Mouse (Mus musculus) liver, postnatal 0 days (tissue): Measurements from ENCODE around the gene Best1.

Experiments
- CTCF ChIP-seq: sonication (generic); IDR thresholded peaks from 2 replicates; pipeline ENCODE4 v1.5.1; 2016; ENCODE audit warnings: antibody characterized with exemption, low read depth
- EP300 ChIP-seq: IDR thresholded peaks from 2 replicates; pipeline ENCODE4 v1.6.1; 2016; ENCODE audit warnings: antibody characterized with exemption, low read depth, mild to moderate bottlenecking

DNA sequence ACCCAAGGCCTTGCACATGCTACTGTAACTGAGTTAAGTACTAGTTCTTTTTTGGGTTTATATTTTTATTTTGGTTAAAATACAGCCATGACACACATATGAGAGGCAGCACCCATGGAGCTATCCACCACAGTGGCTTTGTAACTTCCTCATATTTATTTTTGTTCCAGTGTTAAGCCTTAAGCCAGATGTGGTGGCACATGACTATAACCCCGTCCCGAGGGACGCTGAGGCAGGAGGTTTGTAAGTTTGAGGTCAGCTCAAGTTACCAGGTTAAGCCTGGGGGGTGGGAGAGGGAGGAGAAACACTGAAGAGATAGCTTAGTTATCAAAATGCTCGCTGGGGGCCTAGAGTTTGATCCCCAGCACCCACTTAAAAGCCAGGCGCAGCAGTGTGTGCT lies 64.9 kb downstream of the Best1 start:
- TF ChIP-seq CTCF = no peak
- no peak for TF ChIP-seq EP300
